Mouse (Mus musculus) CH12.LX (cell line): ENCODE measurements around the gene Cdk5.

Source experiments
- CTCF ChIP-seq, 2 experiments: IDR thresholded peaks in 1 of 2; conservative IDR thresholded peaks in 1 of 2; 2 replicates each; pipeline ENCODE4 v1.5.1; 2011 to 2012; ENCODE audit warnings: low read depth in 2 of 2, low read length in 2 of 2, improper control_type of control experiment in 1 of 2, inconsistent platforms in 1 of 2, mild to moderate bottlenecking in 1 of 2, moderate library complexity in 1 of 2
- EP300 ChIP-seq: IDR thresholded peaks from 2 replicates; pipeline ENCODE4 v1.6.1; 2011; ENCODE audit warnings: low read length, improper control_type of control experiment
- MAFK ChIP-seq: IDR thresholded peaks from 2 replicates; pipeline ENCODE4 v1.6.1; 2011; ENCODE audit warnings: low read length, improper control_type of control experiment; ENCODE audit not compliant: insufficient replicate concordance
- MAX ChIP-seq: IDR thresholded peaks from 2 replicates; pipeline ENCODE4 v1.6.1; 2011; ENCODE audit warnings: low read length, improper control_type of control experiment
- NRF1 ChIP-seq: IDR thresholded peaks from 2 replicates; pipeline ENCODE4 v1.6.1; 2014; ENCODE audit warnings: low read depth, mild to moderate bottlenecking, inconsistent platforms, low read length, improper control_type of control experiment, moderate library complexity
- POLR2A ChIP-seq: IDR thresholded peaks from 2 replicates; pipeline ENCODE4 v1.6.1; 2011; ENCODE audit warnings: low read depth, mild to moderate bottlenecking, improper control_type of control experiment, low read length
- POLR2AphosphoS2 ChIP-seq: IDR thresholded peaks from 2 replicates; pipeline ENCODE4 v1.6.1; 2011; ENCODE audit warnings: low read depth, low read length, improper control_type of control experiment
- SIN3A ChIP-seq: IDR thresholded peaks from 2 replicates; pipeline ENCODE4 v1.6.1; 2012; ENCODE audit warnings: low read length, improper control_type of control experiment, inconsistent platforms
- SMC3 ChIP-seq: IDR thresholded peaks from 2 replicates; pipeline ENCODE4 v1.6.1; 2011; ENCODE audit warnings: low read depth, low read length, improper control_type of control experiment
- TBP ChIP-seq: conservative IDR thresholded peaks from 2 replicates; pipeline ENCODE4 v1.6.1; 2011; ENCODE audit warnings: low read depth, low read length, improper control_type of control experiment
- ZKSCAN1 ChIP-seq: IDR thresholded peaks from 2 replicates; pipeline ENCODE4 v1.6.1; 2012; ENCODE audit warnings: low read depth, inconsistent platforms, low read length, improper control_type of control experiment, borderline replicate concordance

- no peak for TF ChIP-seq MAFK
- no peak for TF ChIP-seq SMC3
- no peak for TF ChIP-seq POLR2A
- TF ChIP-seq NRF1, result no peak
- no peak for TF ChIP-seq CTCF (conservative IDR thresholded peaks at IDR 0.05 in 1 of 2, IDR thresholded peaks at IDR 0.05 in 1 of 2; ENCODE audit: low read depth in 2 of 2, low read length in 2 of 2)
- TF ChIP-seq ZKSCAN1, result no peak
- TF ChIP-seq MAX, result no peak
- no peak for TF ChIP-seq SIN3A
- no peak for TF ChIP-seq EP300
- TF ChIP-seq TBP, result no peak
- no peak for TF ChIP-seq POLR2AphosphoS2
Measured at GRCm38 (mm10) chr5:24385887-24386550, 37.3 kb downstream of the Cdk5 start.
